In genomic region chr19:36904211-36905007, GRCm38 (mm10) we compare ENCODE assay signal across 8 mouse cellular contexts. TPM values are rescaled to one million over a fixed set of nuclear protein-coding genes. Genes with fewer than 3 reads are reported as not detected.
DNase-seq lines count a peak whose midpoint lies in the region; ATAC-seq and TF ChIP-seq lines count a peak whose summit lies in the region.

No protein-coding gene starts in this region.

- peak; percentile 56 for DNase-seq in gastrocnemius, adult 2 months
- no peak for DNase-seq in gastrocnemius, adult 18-20 months (ENCODE audit: low spot score)
- DNase-seq in ZHBTc4 (ENCODE audit: low read depth, low spot score) = peak; percentile 83
- DNase-seq in embryonic facial prominence, embryonic 11.5 days (ENCODE audit: low spot score) = peak; percentile 83
- DNase-seq in heart, postnatal 4 days = peak; percentile 69
- peak; percentile 33 to 50 for DNase-seq in left cerebral cortex, postnatal 14 days (ENCODE audit: low spot score in 2 of 2)
- DNase-seq in midbrain, embryonic 10.5 days (ENCODE audit: low spot score) = peak; percentile 91
- DNase-seq in testis, postnatal 10 days (ENCODE audit: low spot score) = peak; percentile 62

- intact Hi-C loops in gastrocnemius, adult 2 months (cut with DNase I) = no loop called here
- intact Hi-C loops in left cerebral cortex, postnatal 14 days (cut with DNase I) = no loop called here

- H3K27ac ChIP-seq in gastrocnemius, adult 2 months = peak overlapping the region; percentile 71
- peak overlapping the region; percentile 72 for H3K27ac ChIP-seq in embryonic facial prominence, embryonic 11.5 days (replicated peaks; ENCODE audit: low read depth, low read length)
- peak overlapping the region; percentile 89 for H3K27ac ChIP-seq in midbrain, embryonic 10.5 days (replicated peaks)

- no peak for TF ChIP-seq CTCF in gastrocnemius, adult 2 months (IDR thresholded peaks at IDR 0.05)

- H3K9me3 ChIP-seq in embryonic facial prominence, embryonic 11.5 days (replicated peaks; ENCODE audit: control insufficient read depth, low read length) = no peaks in the 10 kb centered on the region
- H3K9me3 ChIP-seq in midbrain, embryonic 10.5 days (replicated peaks) = no peaks in the 10 kb centered on the region; the same call in 1 of the 2 replicates

- H3K4me1 ChIP-seq in embryonic facial prominence, embryonic 11.5 days (ENCODE audit: control insufficient read depth, insufficient read depth, low read length) = no peaks in the 10 kb centered on the region
- H3K4me1 ChIP-seq in midbrain, embryonic 10.5 days = peaks cover 35% of the 10 kb centered on the region

- H3K4me2 ChIP-seq in embryonic facial prominence, embryonic 11.5 days (ENCODE audit: low read depth, low read length) = peak overlapping the region; percentile 75

- peak overlapping the region; percentile 78 for H3K4me3 ChIP-seq in gastrocnemius, adult 2 months
- H3K4me3 ChIP-seq in embryonic facial prominence, embryonic 11.5 days (ENCODE audit: low read depth, low read length) = peak overlapping the region; percentile 44
- peak overlapping the region; percentile 53 for H3K4me3 ChIP-seq in midbrain, embryonic 10.5 days

- WGBS in embryonic facial prominence, embryonic 11.5 days = 2% methylated on average over 41 of the region's 41 CpGs
- WGBS in midbrain, embryonic 10.5 days = under 1% methylated on average over 41 of the region's 41 CpGs

- H3K9ac ChIP-seq in embryonic facial prominence, embryonic 11.5 days (replicated peaks; ENCODE audit: low read length) = peak overlapping the region; percentile 69

- no peaks in the 10 kb centered on the region for H3K27me3 ChIP-seq in embryonic facial prominence, embryonic 11.5 days (ENCODE audit: control insufficient read depth, insufficient read depth, low read length)
- no peaks in the 10 kb centered on the region for H3K27me3 ChIP-seq in midbrain, embryonic 10.5 days (ENCODE audit: low read depth, poor library complexity, severe bottlenecking)

- H3K36me3 ChIP-seq in embryonic facial prominence, embryonic 11.5 days (replicated peaks; ENCODE audit: control insufficient read depth, insufficient read depth, low read depth, low read length) = no peaks in the 10 kb centered on the region
- H3K36me3 ChIP-seq in midbrain, embryonic 10.5 days = no peaks in the 10 kb centered on the region

- peak; percentile 91 for ATAC-seq in embryonic facial prominence, embryonic 11.5 days (replicated peaks; ENCODE audit: insufficient number of reproducible peaks, low FRiP score, low TSS enrichment, low read depth)

RNA-seq across cellular contexts. Expression of gene Fgfbp3, which starts 15.0 kb away (rescaled TPM):
- 1 to 10 TPM; 1.3 to 2.3 TPM for total RNA-seq in gastrocnemius, adult 2 months (2021)
- total RNA-seq in gastrocnemius, adult 18-20 months (2021) = 1 to 10 TPM; 1.7 to 2.8 TPM
- 8.6 and 10.7 TPM in 2 replicates for polyA plus RNA-seq in embryonic facial prominence, embryonic 11.5 days (2014; fragmentation: Nextera tagmentation; extraction: Ambion mirVana)
- 1 to 10 TPM; 2.8 to 3.3 TPM for total RNA-seq in heart, postnatal 4 days (2021)
- 1 to 10 TPM; 5.5 to 7.8 TPM for total RNA-seq in left cerebral cortex, postnatal 14 days (2021)
- 23.9 and 33.3 TPM in 2 replicates for polyA plus RNA-seq in midbrain, embryonic 10.5 days (2016; fragmentation: Nextera tagmentation; extraction: Ambion mirVana)

RNA-seq across cellular contexts. Expression of gene Btaf1, which starts 21.5 kb away (rescaled TPM):
- 10 to 100 TPM in 1 of 2 experiments, 1 to 10 TPM in 1; 9.8 to 13.5 TPM for total RNA-seq in gastrocnemius, adult 2 months (2021)
- total RNA-seq in gastrocnemius, adult 18-20 months (2021) = 10 to 100 TPM in 1 of 2 experiments, 1 to 10 TPM in 1; 7.9 to 13.9 TPM
- 16.5 and 17.9 TPM in 2 replicates for polyA plus RNA-seq in embryonic facial prominence, embryonic 11.5 days (2014; fragmentation: Nextera tagmentation; extraction: Ambion mirVana)
- total RNA-seq in heart, postnatal 4 days (2021) = 10 to 100 TPM; 16.3 TPM
- 10 to 100 TPM; 24.6 to 27.0 TPM for total RNA-seq in left cerebral cortex, postnatal 14 days (2021)
- 17.5 and 19.2 TPM in 2 replicates for polyA plus RNA-seq in midbrain, embryonic 10.5 days (2016; fragmentation: Nextera tagmentation; extraction: Ambion mirVana)
